Mouse (Mus musculus) spleen, adult 2 months (tissue): Measurements from ENCODE around the gene Ibtk. TPM values are rescaled to one million over a fixed set of nuclear protein-coding genes. Genes with fewer than 3 reads are reported as not detected.

Experiments
- DNase-seq, 2 experiments: peaks; one replicate each; pipeline versions ENCODE4 v3.0.0 to v3.0.0-alpha.2; 2012 to 2021; ENCODE audit warnings: low spot score in 2 of 2, low read depth in 1 of 2
- H3K27ac ChIP-seq: fragments of 200-500 bp; 2 replicates; pipeline ENCODE4 v1.5.1; 2012; ENCODE audit warnings: low read length, inconsistent platforms; ENCODE audit not compliant: insufficient read depth
- H3K27me3 ChIP-seq: fragments of 200-500 bp; 2 replicates; pipeline ENCODE4 v1.6.1; 2012; ENCODE audit warnings: mild to moderate bottlenecking, moderate library complexity, low read length, inconsistent platforms; ENCODE audit not compliant: control insufficient read depth, insufficient read depth
- H3K36me3 ChIP-seq: fragments of 200-500 bp; 2 replicates; pipeline ENCODE4 v1.6.1; 2012; ENCODE audit warnings: mild to moderate bottlenecking, low read length, inconsistent platforms; ENCODE audit not compliant: control insufficient read depth, insufficient read depth
- H3K4me1 ChIP-seq: fragments of 200-500 bp; 2 replicates; pipeline ENCODE4 v1.6.1; 2011; ENCODE audit warnings: inconsistent platforms; ENCODE audit not compliant: control insufficient read depth, insufficient read depth, insufficient read length
- H3K4me3 ChIP-seq: fragments of 200-500 bp; 2 replicates; pipeline ENCODE4 v1.5.1; 2011; ENCODE audit warnings: mild to moderate bottlenecking, inconsistent platforms; ENCODE audit not compliant: insufficient read depth, insufficient read length; ENCODE audit errors: extremely low read depth
- CTCF ChIP-seq: fragments of 200-500 bp; IDR thresholded peaks from 2 replicates; pipeline ENCODE4 v1.5.1; 2011; ENCODE audit warnings: mild to moderate bottlenecking, inconsistent platforms; ENCODE audit not compliant: insufficient read depth, insufficient read length, insufficient replicate concordance; ENCODE audit errors: extremely low read depth
- POLR2A ChIP-seq: fragments of 200-500 bp; IDR thresholded peaks from 2 replicates; pipeline ENCODE4 v1.6.1; 2011; ENCODE audit warnings: low read depth, low read length, inconsistent platforms
- WGBS: fragments of 180-500 bp; shearing (Covaris S2); methylation state at CpG from one replicate; pipeline ENCODE4 v1.1.7; 2018; 5-methylcytosine and 5-hydroxymethylcytosine counted together
- polyA plus RNA-seq: library from polyadenylated mRNA; depleted of rRNA; stranded (reverse); fragments of >200 nt; gene quantifications from 2 replicates; pipeline ENCODE4 v1.2.3, GENCODE M21; 2012

The Ibtk gene
- polyA plus RNA-seq, 1 experiment = 4.3 TPM

- no peak for TF ChIP-seq POLR2A
- no peak for TF ChIP-seq CTCF
- peak overlapping the region; percentile 87 for H3K4me3 ChIP-seq
- 0 out of 2 replicates have a peak, but pooled peaks cover under 1% of the 10 kb centered on the region for H3K36me3 ChIP-seq
- H3K27ac ChIP-seq = peak overlapping the region; percentile 95
- H3K27me3 ChIP-seq = no peaks in the 10 kb centered on the region
- WGBS = under 1% methylated on average over 43 of the region's 43 CpGs
- peak; percentile 66 to 81 for DNase-seq
- no peaks in the 10 kb centered on the region; the same call in 1 of the 2 replicates for H3K4me1 ChIP-seq
Observed at GRCm38 (mm10) chr9:85748204-85749141, 661 bp downstream of the Ibtk start.

DNA sequence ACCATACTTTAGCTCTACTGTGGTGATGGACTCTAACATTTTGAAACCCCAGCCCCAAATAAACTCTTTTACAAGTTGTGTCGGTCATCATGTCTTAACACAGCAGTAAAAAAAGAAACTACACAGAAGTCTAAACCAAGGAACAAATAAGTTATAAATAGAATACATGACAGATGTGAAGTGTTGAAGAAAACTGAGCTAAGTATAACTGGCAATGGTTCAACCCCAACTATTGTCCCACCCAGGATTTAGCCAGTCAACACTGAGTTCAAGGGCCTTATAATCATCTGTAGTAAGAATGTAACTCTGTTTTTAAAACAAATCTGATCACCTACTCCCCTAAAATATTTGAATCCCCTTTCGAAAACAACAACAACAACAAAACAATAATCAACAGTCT is 3.6 kb downstream of the Ibtk start:
- Histone ChIP-seq H3K4me1 (peaks cover 2% of the 10 kb centered on the region; the same call in 1 of the 2 replicates), H3K27me3 (no peaks in the 10 kb centered on the region), H3K36me3 (peaks cover 6% of the 10 kb centered on the region; the same call in 1 of the 2 replicates), H3K27ac (no peak overlapping the region), H3K4me3 (no peak overlapping the region)
- DNase-seq = no peak
- TF ChIP-seq POLR2A = no peak
- no peak for TF ChIP-seq CTCF
- 96% methylated on average over 2 of the region's 2 CpGs for WGBS

DNA sequence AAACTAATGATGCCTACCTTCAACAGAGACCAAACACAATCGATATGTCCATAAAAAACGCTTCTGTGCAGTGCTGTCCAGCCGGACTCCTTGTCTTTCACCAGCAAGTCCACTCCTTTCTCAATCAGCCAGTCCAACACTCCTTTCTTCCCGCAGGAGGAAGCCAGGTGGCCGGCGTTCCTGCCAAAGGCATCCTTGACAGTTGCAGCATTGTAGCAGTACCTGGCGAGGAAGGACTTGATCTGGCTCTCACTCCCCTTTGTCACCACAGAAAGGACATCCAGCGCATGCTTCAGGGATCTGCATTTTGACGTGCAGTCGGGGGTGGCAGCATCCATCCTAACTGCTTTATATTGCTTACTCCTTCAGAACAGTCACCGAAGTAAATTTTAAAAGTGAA is 5.8 kb downstream of the Ibtk start:
- Histone ChIP-seq H3K27me3 (no peaks in the 10 kb centered on the region), H3K4me1 (peaks cover 2% of the 10 kb centered on the region; the same call in 1 of the 2 replicates), H3K36me3 (peaks cover 9% of the 10 kb centered on the region), H3K4me3 (no peak overlapping the region), H3K27ac (no peak overlapping the region)
- 95% methylated on average over 11 of the region's 11 CpGs for WGBS
- no peak for DNase-seq
- TF ChIP-seq POLR2A (no peak), CTCF (no peak)

- H3K36me3 ChIP-seq = peaks cover 11% of the 10 kb centered on the region
- no peak for DNase-seq
- TF ChIP-seq POLR2A = no peak
- no peak for TF ChIP-seq CTCF
- no peak overlapping the region for H3K4me3 ChIP-seq
- 83% methylated on average over 4 of the region's 4 CpGs for WGBS
- no peak overlapping the region for H3K27ac ChIP-seq
- no peaks in the 10 kb centered on the region for H3K27me3 ChIP-seq
- H3K4me1 ChIP-seq = peaks cover 2% of the 10 kb centered on the region; the same call in 1 of the 2 replicates
Observed at GRCm38 (mm10) chr9:85742107-85742506, 7.0 kb downstream of the Ibtk start.

- TF ChIP-seq POLR2A (no peak), CTCF (no peak)
- DNase-seq = no peak
- H3K27me3 ChIP-seq = no peaks in the 10 kb centered on the region
- H3K4me1 ChIP-seq = peaks cover 2% of the 10 kb centered on the region; the same call in 1 of the 2 replicates
- no peak overlapping the region for H3K4me3 ChIP-seq
- H3K27ac ChIP-seq = no peak overlapping the region
- H3K36me3 ChIP-seq = peaks cover 20% of the 10 kb centered on the region
- 96% methylated on average over 4 of the region's 4 CpGs for WGBS
Observed at GRCm38 (mm10) chr9:85739279-85739678, 9.9 kb downstream of the Ibtk start.

DNA sequence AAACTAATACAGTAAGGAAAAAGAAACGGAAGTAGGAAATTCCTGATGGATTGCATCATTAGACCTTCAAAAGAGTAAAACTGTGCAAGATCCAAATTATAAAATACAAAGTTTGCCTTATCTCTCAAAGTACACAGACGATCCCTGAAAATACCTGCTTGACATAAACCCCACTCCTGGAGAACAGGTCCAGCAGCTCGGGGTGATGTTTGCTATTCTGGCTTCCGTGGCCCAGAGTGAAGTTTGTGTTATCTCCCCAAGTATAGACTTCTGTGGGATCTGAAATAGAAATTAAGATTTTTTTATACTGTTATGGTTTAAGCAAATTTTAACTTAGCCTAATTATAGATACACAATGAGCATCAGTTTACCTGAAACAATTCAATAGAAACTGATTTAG is 14.3 kb downstream of the Ibtk start:
- H3K36me3 ChIP-seq = peaks cover 31% of the 10 kb centered on the region
- no peaks in the 10 kb centered on the region for H3K4me1 ChIP-seq
- no peak overlapping the region for H3K27ac ChIP-seq
- TF ChIP-seq POLR2A = no peak
- TF ChIP-seq CTCF = no peak
- no peaks in the 10 kb centered on the region for H3K27me3 ChIP-seq
- no peak for DNase-seq
- 91% methylated on average over 4 of the region's 4 CpGs for WGBS
- H3K4me3 ChIP-seq = no peak overlapping the region

DNA sequence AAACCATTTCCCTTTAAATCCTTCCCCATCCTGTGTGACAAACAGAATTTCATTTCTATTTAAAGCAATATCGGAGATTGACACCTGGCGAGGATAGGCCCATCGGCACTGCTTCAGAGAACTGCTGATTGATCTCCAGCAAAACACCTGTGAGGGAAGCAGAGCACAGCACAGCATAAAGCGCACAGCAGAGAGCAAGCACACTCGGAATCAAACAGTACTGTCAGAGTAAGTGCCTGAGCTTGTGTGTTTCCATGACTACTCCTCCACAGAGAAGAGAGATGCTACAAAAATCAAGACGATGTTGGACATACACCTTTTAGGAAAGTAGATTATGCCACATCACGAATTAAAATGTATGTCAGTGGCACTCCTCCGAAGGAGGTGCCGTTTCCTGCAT is 25.1 kb downstream of the Ibtk start:
- Histone ChIP-seq H3K27me3 (no peaks in the 10 kb centered on the region), H3K4me1 (no peaks in the 10 kb centered on the region), H3K4me3 (no peak overlapping the region), H3K27ac (no peak overlapping the region), H3K36me3 (peaks cover 42% of the 10 kb centered on the region)
- no peak for DNase-seq
- WGBS = 96% methylated on average over 9 of the region's 9 CpGs
- no peak for TF ChIP-seq POLR2A
- TF ChIP-seq CTCF = no peak
